Mouse (Mus musculus) monocyte, adult 2 months (primary cell): ENCODE results near the gene Bhlhb9.
"Not testable (repeated sequence)": the region's sequence is repeated elsewhere in the genome, so short reads cannot be mapped to it uniquely, and the experiment has no call there.

Experiments used
- DNase-seq, 2 experiments: peaks; one replicate each; pipeline ENCODE4 v3.0.0; 2022; ENCODE audit warnings: low spot score in 2 of 2, low read depth in 1 of 2

Bhlhb9 gene

GRCm38 (mm10) chrX:135797212-135797644 is at the start of gene Bhlhb9:
TSS of gene Bhlhb9 (plus strand) at chrX:135797594.
- DNase-seq: not testable (repeated sequence)

- peak in 1 of 2 experiments; percentile 25 for DNase-seq
Measured at GRCm38 (mm10) chrX:135752832-135753231, 44.6 kb upstream of the Bhlhb9 start.

- DNase-seq: no peak
Measured at GRCm38 (mm10) chrX:135761707-135762106, 35.7 kb upstream of the Bhlhb9 start.

GRCm38 (mm10) chrX:135768043-135768548 is 29.3 kb upstream of the Bhlhb9 start:
- DNase-seq: no peak

- DNase-seq: no peak
Measured at GRCm38 (mm10) chrX:135768565-135768964, 28.8 kb upstream of the Bhlhb9 start.

GRCm38 (mm10) chrX:135791536-135791935 is 5.9 kb upstream of the Bhlhb9 start:
- DNase-seq: no peak

GRCm38 (mm10) chrX:135792326-135792725 is 5.1 kb upstream of the Bhlhb9 start:
- DNase-seq: no peak

- not testable (repeated sequence) for DNase-seq
Measured at GRCm38 (mm10) chrX:135795591-135796304, 1.6 kb upstream of the Bhlhb9 start.

GRCm38 (mm10) chrX:135796305-135797211 is 836 bp upstream of the Bhlhb9 start:
- DNase-seq: not testable (repeated sequence)

- no peak for DNase-seq
Measured at GRCm38 (mm10) chrX:135804149-135804548, 6.8 kb downstream of the Bhlhb9 start.

GRCm38 (mm10) chrX:135805780-135806179 is 8.4 kb downstream of the Bhlhb9 start:
- no peak for DNase-seq

GRCm38 (mm10) chrX:135835896-135836295 is 38.5 kb downstream of the Bhlhb9 start:
- not testable (repeated sequence) for DNase-seq

GRCm38 (mm10) chrX:135837896-135838295 is 40.5 kb downstream of the Bhlhb9 start:
- DNase-seq: no peak

- not testable (repeated sequence) for DNase-seq
Measured at GRCm38 (mm10) chrX:135838521-135839360, 41.3 kb downstream of the Bhlhb9 start, which contains the start of gene Gprasp2. TSS of gene Gprasp2 (plus strand) at chrX:135839034.

- DNase-seq: not testable (repeated sequence)
Measured at GRCm38 (mm10) chrX:135839397-135840391, 42.3 kb downstream of the Bhlhb9 start.

- DNase-seq: not testable (repeated sequence)
Measured at GRCm38 (mm10) chrX:135866806-135867205, 69.4 kb downstream of the Bhlhb9 start.

- DNase-seq: no peak
Measured at GRCm38 (mm10) chrX:135876679-135877078, 79.3 kb downstream of the Bhlhb9 start.

- DNase-seq: no peak
Measured at GRCm38 (mm10) chrX:135879626-135880025, 82.2 kb downstream of the Bhlhb9 start.
